Mouse (Mus musculus): ENCODE measurements around the gene Raver2. TPM values are rescaled to one million over a fixed set of nuclear protein-coding genes. Genes with fewer than 3 reads are reported as not detected.

Raver2 gene
- polyA plus RNA-seq, 1 experiment = 0.04 TPM

GRCm38 (mm10) chr4:101196407-101196806 is 127.6 kb downstream of the Raver2 start:
- no peaks in the 10 kb centered on the region for H3K36me3 ChIP-seq (ENCODE audit: control insufficient read depth, insufficient read depth)
- no peak overlapping the region for H3K4me3 ChIP-seq
- no peaks in the 10 kb centered on the region for H3K27me3 ChIP-seq (ENCODE audit: control insufficient read depth, insufficient read depth, insufficient read length)
- TF ChIP-seq TCF12 (IDR thresholded peaks at IDR 0.05; ENCODE audit: insufficient read depth, poor library complexity, severe bottlenecking) (no peak), MYOG (IDR thresholded peaks at IDR 0.05; ENCODE audit: control insufficient read depth in 1 of 3, insufficient read depth in 1 of 3, insufficient read length in 2 of 3, low read depth in 2 of 3) (no peak), E2F4 (IDR thresholded peaks at IDR 0.05; ENCODE audit: insufficient read depth) (no peak), MYOD1 (IDR thresholded peaks at IDR 0.05; ENCODE audit: control insufficient read depth in 1 of 3, insufficient read length in 2 of 3, low read depth in 2 of 3) (no peak), POLR2AphosphoS2 (IDR thresholded peaks at IDR 0.05; ENCODE audit: insufficient read length, low read depth) (no peak), SRF (IDR thresholded peaks at IDR 0.05; ENCODE audit: control insufficient read depth, insufficient read length, low read depth) (no peak), CEBPB (IDR thresholded peaks at IDR 0.05; ENCODE audit: insufficient read depth, poor library complexity, severe bottlenecking) (no peak), TCF3 (IDR thresholded peaks at IDR 0.05; ENCODE audit: insufficient read length, low read depth) (no peak), POLR2A (IDR thresholded peaks at IDR 0.05; ENCODE audit: insufficient read length, low read depth) (no peak), USF1 (IDR thresholded peaks at IDR 0.05; ENCODE audit: low read depth) (no peak), REST (IDR thresholded peaks at IDR 0.05; ENCODE audit: insufficient read depth, insufficient read length) (no peak), MAX (IDR thresholded peaks at IDR 0.05; ENCODE audit: low read depth) (no peak)
- peak overlapping the region; percentile 35 for H3K4me2 ChIP-seq (ENCODE audit: low read depth)
- H3K79me2 ChIP-seq (ENCODE audit: control insufficient read depth, insufficient read depth) = peaks cover 7% of the 10 kb centered on the region
- H3ac ChIP-seq (ENCODE audit: control insufficient read depth, insufficient read length) = no peak overlapping the region

GRCm38 (mm10) chr4:101197421-101198170 is 128.8 kb downstream of the Raver2 start:
- no peak overlapping the region for H3ac ChIP-seq (ENCODE audit: control insufficient read depth, insufficient read length)
- no peak overlapping the region for H3K4me3 ChIP-seq
- TF ChIP-seq MAX (IDR thresholded peaks at IDR 0.05; ENCODE audit: low read depth) (no peak), POLR2AphosphoS2 (IDR thresholded peaks at IDR 0.05; ENCODE audit: insufficient read length, low read depth) (no peak), MYOG (IDR thresholded peaks at IDR 0.05; ENCODE audit: control insufficient read depth in 1 of 3, insufficient read depth in 1 of 3, insufficient read length in 2 of 3, low read depth in 2 of 3) (no peak), POLR2A (IDR thresholded peaks at IDR 0.05; ENCODE audit: insufficient read length, low read depth) (no peak), MYOD1 (IDR thresholded peaks at IDR 0.05; ENCODE audit: control insufficient read depth in 1 of 3, insufficient read length in 2 of 3, low read depth in 2 of 3) (no peak), TCF12 (IDR thresholded peaks at IDR 0.05; ENCODE audit: insufficient read depth, poor library complexity, severe bottlenecking) (no peak), CEBPB (IDR thresholded peaks at IDR 0.05; ENCODE audit: insufficient read depth, poor library complexity, severe bottlenecking) (no peak), SRF (IDR thresholded peaks at IDR 0.05; ENCODE audit: control insufficient read depth, insufficient read length, low read depth) (no peak), TCF3 (IDR thresholded peaks at IDR 0.05; ENCODE audit: insufficient read length, low read depth) (no peak), E2F4 (IDR thresholded peaks at IDR 0.05; ENCODE audit: insufficient read depth) (no peak), USF1 (IDR thresholded peaks at IDR 0.05; ENCODE audit: low read depth) (no peak), REST (IDR thresholded peaks at IDR 0.05; ENCODE audit: insufficient read depth, insufficient read length) (no peak)
- H3K36me3 ChIP-seq (ENCODE audit: control insufficient read depth, insufficient read depth) = no peaks in the 10 kb centered on the region
- no peaks in the 10 kb centered on the region for H3K27me3 ChIP-seq (ENCODE audit: control insufficient read depth, insufficient read depth, insufficient read length)
- no peak overlapping the region for H3K4me2 ChIP-seq (ENCODE audit: low read depth)
- H3K79me2 ChIP-seq (ENCODE audit: control insufficient read depth, insufficient read depth) = peaks cover 16% of the 10 kb centered on the region

DNA sequence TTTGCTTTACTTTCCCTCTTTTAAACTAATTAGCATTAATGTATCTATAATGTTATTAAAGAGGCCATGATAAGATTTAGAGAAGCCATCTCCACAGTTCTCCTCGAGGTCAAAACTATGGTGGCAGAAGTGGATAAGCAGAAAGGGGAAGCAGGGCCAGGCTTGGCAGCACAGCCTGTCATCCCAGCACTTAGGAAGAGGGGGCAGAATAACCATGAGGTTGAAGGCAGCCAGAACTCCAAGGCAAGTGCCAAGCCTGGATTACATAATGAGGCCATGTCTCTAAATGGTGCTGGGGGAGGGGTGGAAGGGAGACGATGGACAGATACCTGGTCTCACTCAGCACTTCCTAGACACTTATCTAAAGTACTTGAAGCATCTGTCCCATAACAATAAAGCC is 129.6 kb downstream of the Raver2 start:
- H3K27me3 ChIP-seq (ENCODE audit: control insufficient read depth, insufficient read depth, insufficient read length) = no peaks in the 10 kb centered on the region
- H3K4me3 ChIP-seq = no peak overlapping the region
- no peak overlapping the region for H3ac ChIP-seq (ENCODE audit: control insufficient read depth, insufficient read length)
- no peaks in the 10 kb centered on the region for H3K36me3 ChIP-seq (ENCODE audit: control insufficient read depth, insufficient read depth)
- TF ChIP-seq POLR2A (IDR thresholded peaks at IDR 0.05; ENCODE audit: insufficient read length, low read depth) (no peak), USF1 (IDR thresholded peaks at IDR 0.05; ENCODE audit: low read depth) (no peak), TCF3 (IDR thresholded peaks at IDR 0.05; ENCODE audit: insufficient read length, low read depth) (no peak), MAX (IDR thresholded peaks at IDR 0.05; ENCODE audit: low read depth) (no peak), SRF (IDR thresholded peaks at IDR 0.05; ENCODE audit: control insufficient read depth, insufficient read length, low read depth) (no peak), CEBPB (IDR thresholded peaks at IDR 0.05; ENCODE audit: insufficient read depth, poor library complexity, severe bottlenecking) (no peak), MYOD1 (IDR thresholded peaks at IDR 0.05; ENCODE audit: control insufficient read depth in 1 of 3, insufficient read length in 2 of 3, low read depth in 2 of 3) (no peak), TCF12 (IDR thresholded peaks at IDR 0.05; ENCODE audit: insufficient read depth, poor library complexity, severe bottlenecking) (no peak), POLR2AphosphoS2 (IDR thresholded peaks at IDR 0.05; ENCODE audit: insufficient read length, low read depth) (no peak), MYOG (IDR thresholded peaks at IDR 0.05; ENCODE audit: control insufficient read depth in 1 of 3, insufficient read depth in 1 of 3, insufficient read length in 2 of 3, low read depth in 2 of 3) (no peak), REST (IDR thresholded peaks at IDR 0.05; ENCODE audit: insufficient read depth, insufficient read length) (no peak), E2F4 (IDR thresholded peaks at IDR 0.05; ENCODE audit: insufficient read depth) (no peak)
- no peak overlapping the region for H3K4me2 ChIP-seq (ENCODE audit: low read depth)
- H3K79me2 ChIP-seq (ENCODE audit: control insufficient read depth, insufficient read depth) = peaks cover 16% of the 10 kb centered on the region

DNA sequence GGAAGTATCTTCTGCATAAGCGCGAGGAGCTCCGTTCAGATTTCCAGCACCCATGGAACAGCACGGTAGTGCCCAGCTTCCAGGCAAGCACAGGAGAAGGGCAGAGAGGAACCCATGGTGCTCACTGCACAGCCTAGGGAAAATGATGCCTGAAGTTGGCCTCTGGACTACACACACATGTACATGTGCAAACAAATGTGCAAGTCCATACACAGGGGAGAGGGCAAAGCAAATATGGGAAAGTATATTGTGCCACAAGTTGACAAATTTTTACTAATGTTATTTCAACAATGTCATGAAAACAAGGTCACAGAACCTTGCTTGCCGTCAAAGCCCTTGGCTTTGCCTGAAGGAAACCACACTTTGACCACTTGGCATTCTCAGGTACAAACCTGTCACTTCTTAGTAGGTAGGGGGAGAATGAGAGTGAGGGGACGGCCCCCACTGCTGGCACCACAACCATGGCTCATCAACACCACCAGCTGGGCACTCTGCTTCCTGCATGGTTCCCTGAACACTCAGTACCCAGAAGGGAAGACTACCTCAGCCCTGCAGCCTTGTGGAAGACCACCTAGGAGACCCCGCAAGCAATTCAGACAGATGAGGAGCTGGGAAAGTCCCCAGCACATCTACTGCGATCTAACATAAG is 130.8 kb downstream of the Raver2 start:
- no peak overlapping the region for H3K4me3 ChIP-seq
- no peak overlapping the region for H3ac ChIP-seq (ENCODE audit: control insufficient read depth, insufficient read length)
- H3K36me3 ChIP-seq (ENCODE audit: control insufficient read depth, insufficient read depth) = no peaks in the 10 kb centered on the region
- no peak overlapping the region for H3K4me2 ChIP-seq (ENCODE audit: low read depth)
- H3K79me2 ChIP-seq (ENCODE audit: control insufficient read depth, insufficient read depth) = peaks cover 27% of the 10 kb centered on the region
- H3K27me3 ChIP-seq (ENCODE audit: control insufficient read depth, insufficient read depth, insufficient read length) = no peaks in the 10 kb centered on the region
- TF ChIP-seq E2F4 (IDR thresholded peaks at IDR 0.05; ENCODE audit: insufficient read depth) (no peak), POLR2A (IDR thresholded peaks at IDR 0.05; ENCODE audit: insufficient read length, low read depth) (no peak), MAX (IDR thresholded peaks at IDR 0.05; ENCODE audit: low read depth) (no peak), CEBPB (IDR thresholded peaks at IDR 0.05; ENCODE audit: insufficient read depth, poor library complexity, severe bottlenecking) (no peak), TCF3 (IDR thresholded peaks at IDR 0.05; ENCODE audit: insufficient read length, low read depth) (no peak), REST (IDR thresholded peaks at IDR 0.05; ENCODE audit: insufficient read depth, insufficient read length) (no peak), MYOG (IDR thresholded peaks at IDR 0.05; ENCODE audit: control insufficient read depth in 1 of 3, insufficient read depth in 1 of 3, insufficient read length in 2 of 3, low read depth in 2 of 3) (no peak), MYOD1 (IDR thresholded peaks at IDR 0.05; ENCODE audit: control insufficient read depth in 1 of 3, insufficient read length in 2 of 3, low read depth in 2 of 3) (no peak), POLR2AphosphoS2 (IDR thresholded peaks at IDR 0.05; ENCODE audit: insufficient read length, low read depth) (no peak), USF1 (IDR thresholded peaks at IDR 0.05; ENCODE audit: low read depth) (no peak), SRF (IDR thresholded peaks at IDR 0.05; ENCODE audit: control insufficient read depth, insufficient read length, low read depth) (no peak), TCF12 (IDR thresholded peaks at IDR 0.05; ENCODE audit: insufficient read depth, poor library complexity, severe bottlenecking) (no peak)
